Mouse (Mus musculus): ENCODE data around the gene Casr.

GRCm38 (mm10) chr16:36468862-36469261, 93.1 kb downstream of the Casr start:
- TF ChIP-seq GATA1 (IDR thresholded peaks at IDR 0.05; ENCODE audit: borderline replicate concordance, low read length) (no peak), FLI1 (IDR thresholded peaks at IDR 0.05; ENCODE audit: low read length) (no peak)
